Mouse (Mus musculus) lung, postnatal 0 days (tissue): ENCODE measurements around the gene Capn10.

Experiments used
- CTCF ChIP-seq: IDR thresholded peaks from 2 replicates; pipeline ENCODE4 v1.5.1; 2016; ENCODE audit warnings: antibody characterized with exemption, mild to moderate bottlenecking
- EP300 ChIP-seq: IDR thresholded peaks from 2 replicates; pipeline ENCODE4 v1.6.1; 2016; ENCODE audit warnings: antibody characterized with exemption, mild to moderate bottlenecking, control low read depth

GRCm38 (mm10) chr1:92979073-92979602 is 45.0 kb downstream of the Capn10 start:
- TF ChIP-seq CTCF, result no peak
- no peak for TF ChIP-seq EP300
